Mouse (Mus musculus) limb, embryonic 11.5 days (tissue): ENCODE data around the gene Popdc2. TPM values are rescaled to one million over a fixed set of nuclear protein-coding genes. Genes with fewer than 3 reads are reported as not detected.

Experiments
- ATAC-seq: fragments of 200-750 bp; cut with Nextera tagmentation; 2 replicates; pipeline ENCODE4 v1.8.0; 2017; ENCODE audit warnings: low read depth; ENCODE audit not compliant: insufficient number of reproducible peaks, low FRiP score, low TSS enrichment
- DNase-seq: peaks from one replicate; pipeline ENCODE4 v3.0.0-alpha.2; 2015; ENCODE audit warnings: low spot score
- H3K27ac ChIP-seq: fragments of 300-500 bp; sonication (generic); replicated peaks from 2 replicates; pipeline ENCODE4 v1.5.1; 2014; ENCODE audit warnings: low read depth, mild to moderate bottlenecking, low read length
- H3K27me3 ChIP-seq: fragments of 300-500 bp; sonication (generic); 2 replicates; pipeline ENCODE4 v1.6.1; 2014; ENCODE audit warnings: mild to moderate bottlenecking, low read length, mixed read lengths; ENCODE audit not compliant: control insufficient read depth, insufficient read depth
- H3K36me3 ChIP-seq: fragments of 300-500 bp; sonication (generic); 2 replicates; pipeline ENCODE4 v1.6.1; 2014; ENCODE audit warnings: mild to moderate bottlenecking, low read length, moderate library complexity, mixed read lengths; ENCODE audit not compliant: control insufficient read depth, insufficient read depth
- H3K4me1 ChIP-seq: fragments of 300-500 bp; sonication (generic); 2 replicates; pipeline ENCODE4 v1.6.1; 2014; ENCODE audit warnings: low read length, mixed read lengths; ENCODE audit not compliant: control insufficient read depth, insufficient read depth
- H3K4me2 ChIP-seq: fragments of 300-500 bp; sonication (generic); 2 replicates; pipeline ENCODE4 v1.6.1; 2014; ENCODE audit warnings: low read depth, mild to moderate bottlenecking, moderate library complexity; ENCODE audit not compliant: severe bottlenecking
- H3K4me3 ChIP-seq: fragments of 300-500 bp; sonication (generic); 2 replicates; pipeline ENCODE4 v1.5.1; 2014; ENCODE audit warnings: low read depth, low read length
- H3K9ac ChIP-seq: fragments of 300-500 bp; sonication (generic); 2 replicates; pipeline ENCODE4 v1.6.1; 2014; ENCODE audit warnings: mild to moderate bottlenecking, low read length
- H3K9me3 ChIP-seq: fragments of 300-500 bp; sonication (generic); 2 replicates; pipeline ENCODE4 v1.6.1; 2016; ENCODE audit warnings: low read length; ENCODE audit not compliant: control insufficient read depth
- WGBS: fragments of 180-500 bp; shearing (Covaris S2); extraction: QIAGEN DNeasy Blood & Tissue Kit; methylation state at CpG from one replicate; pipeline ENCODE4 v1.1.7; 2014; 5-methylcytosine and 5-hydroxymethylcytosine counted together
- polyA plus RNA-seq: library from polyadenylated mRNA; unstranded; fragments of >200 nt; fragmentation: Nextera tagmentation; extraction: Ambion mirVana; gene quantifications from 2 replicates; pipeline ENCODE4 v1.2.1, GENCODE M21; 2014

Gene Popdc2
- polyA plus RNA-seq, 1 experiment from 2014 or later, result 1.8 TPM

DNA sequence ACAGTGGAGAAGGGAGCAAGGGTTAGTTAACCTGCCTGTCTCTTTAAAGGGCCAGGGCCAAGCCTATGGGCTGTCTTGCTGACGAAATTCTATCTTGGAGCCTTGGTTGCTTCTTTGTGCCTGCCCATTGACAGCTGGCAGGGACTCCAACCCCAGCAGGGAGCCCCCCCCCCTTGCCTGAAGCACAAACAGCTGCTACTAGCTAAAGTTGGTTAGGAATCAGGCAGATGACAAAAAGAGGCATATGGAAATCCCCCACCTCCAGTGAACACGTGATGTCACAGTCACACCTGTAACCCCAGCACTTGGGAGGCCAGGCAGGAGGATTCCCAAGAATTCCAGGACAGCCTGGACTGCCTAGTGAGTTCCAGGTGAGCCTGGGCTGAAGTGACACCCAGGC lies 1.7 kb upstream of the Popdc2 start:
- Histone ChIP-seq H3K36me3 (no peaks in the 10 kb centered on the region), H3K4me3 (no peak overlapping the region), H3K4me2 (no peak overlapping the region), H3K27ac (no peak overlapping the region), H3K9me3 (no peaks in the 10 kb centered on the region), H3K9ac (no peak overlapping the region), H3K27me3 (no peaks in the 10 kb centered on the region), H3K4me1 (peaks cover 8% of the 10 kb centered on the region; the same call in 1 of the 2 replicates)
- DNase-seq (no peak), ATAC-seq (no peak)
- 28% methylated on average over 2 of the region's 2 CpGs for WGBS

DNA sequence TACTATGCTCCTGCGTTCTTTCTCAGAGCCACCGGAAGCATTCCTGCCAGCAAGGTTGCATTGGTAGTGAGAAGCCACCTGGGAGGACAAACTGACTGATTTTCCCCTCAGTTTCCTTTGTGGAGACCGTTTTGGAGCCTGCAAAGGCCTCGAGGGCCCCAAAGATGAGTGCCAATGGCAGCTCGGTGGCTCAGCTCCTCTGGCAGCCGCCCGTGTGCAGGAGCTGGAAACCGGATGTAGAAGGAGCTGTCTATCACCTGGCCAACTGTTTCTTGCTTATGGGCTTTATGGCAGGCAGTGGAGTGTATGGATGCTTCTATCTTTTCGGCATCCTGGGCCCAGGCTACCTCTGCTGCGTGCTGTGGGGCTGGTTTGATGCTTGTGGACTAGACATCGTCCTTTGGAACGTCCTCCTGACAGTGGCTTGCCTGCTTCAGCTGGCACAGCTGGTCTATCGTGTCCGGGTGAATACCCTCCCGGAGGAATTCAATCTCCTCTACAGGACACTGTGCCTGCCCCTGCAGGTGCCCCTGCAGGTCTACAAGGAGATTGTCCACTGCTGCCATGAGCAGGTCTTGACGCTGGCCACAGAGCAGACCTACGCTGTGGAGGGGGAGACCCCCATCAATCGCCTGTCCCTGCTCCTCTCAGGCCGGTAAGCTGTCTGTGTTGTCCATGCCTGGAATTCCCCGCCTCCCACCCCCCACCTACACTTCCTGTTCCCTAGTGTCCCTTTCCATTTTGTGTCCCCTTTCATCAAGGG lies 665 bp downstream of the Popdc2 start:
- H3K4me1 ChIP-seq, result peaks cover 8% of the 10 kb centered on the region; the same call in 1 of the 2 replicates
- no peak overlapping the region for H3K4me3 ChIP-seq
- 75% methylated on average over 20 of the region's 20 CpGs for WGBS
- H3K27ac ChIP-seq, result no peak overlapping the region
- no peaks in the 10 kb centered on the region for H3K36me3 ChIP-seq
- no peak for ATAC-seq
- H3K9me3 ChIP-seq, result no peaks in the 10 kb centered on the region
- no peak for DNase-seq
- H3K27me3 ChIP-seq, result no peaks in the 10 kb centered on the region
- H3K9ac ChIP-seq, result no peak overlapping the region
- H3K4me2 ChIP-seq, result no peak overlapping the region

GRCm38 (mm10) chr16:38363256-38363595 lies 1.2 kb downstream of the Popdc2 start:
- peaks cover 8% of the 10 kb centered on the region; the same call in 1 of the 2 replicates for H3K4me1 ChIP-seq

GRCm38 (mm10) chr16:38363657-38364056 lies 1.6 kb downstream of the Popdc2 start:
- H3K36me3 ChIP-seq, result no peaks in the 10 kb centered on the region
- WGBS, result 89% methylated on average over 7 of the region's 7 CpGs
- ATAC-seq (no peak), DNase-seq (no peak)
- peaks cover 8% of the 10 kb centered on the region; the same call in 1 of the 2 replicates for H3K4me1 ChIP-seq
- H3K27ac ChIP-seq, result no peak overlapping the region
- no peak overlapping the region for H3K4me2 ChIP-seq
- H3K9me3 ChIP-seq, result no peaks in the 10 kb centered on the region
- H3K4me3 ChIP-seq, result no peak overlapping the region
- H3K27me3 ChIP-seq, result no peaks in the 10 kb centered on the region
- H3K9ac ChIP-seq, result no peak overlapping the region

More at GRCm38 (mm10) chr16:38363256-38363595, 1.2 kb downstream of the Popdc2 start:
- H3K27ac ChIP-seq, result no peak overlapping the region
- WGBS, result 81% methylated on average over 3 of the region's 3 CpGs
- no peak overlapping the region for H3K4me2 ChIP-seq
- no peaks in the 10 kb centered on the region for H3K27me3 ChIP-seq
- ATAC-seq (no peak), DNase-seq (no peak)
- no peak overlapping the region for H3K4me3 ChIP-seq
- H3K9me3 ChIP-seq, result no peaks in the 10 kb centered on the region
- no peaks in the 10 kb centered on the region for H3K36me3 ChIP-seq
- H3K9ac ChIP-seq, result no peak overlapping the region

GRCm38 (mm10) chr16:38365390-38365789 lies 3.4 kb downstream of the Popdc2 start:
- Histone ChIP-seq H3K9ac (no peak overlapping the region), H3K27ac (no peak overlapping the region), H3K4me2 (no peak overlapping the region), H3K27me3 (no peaks in the 10 kb centered on the region), H3K4me1 (peaks cover 8% of the 10 kb centered on the region; the same call in 1 of the 2 replicates), H3K36me3 (no peaks in the 10 kb centered on the region), H3K9me3 (no peaks in the 10 kb centered on the region), H3K4me3 (no peak overlapping the region)
- DNase-seq (no peak), ATAC-seq (no peak)
- WGBS, result 85% methylated on average over 10 of the region's 10 CpGs

DNA sequence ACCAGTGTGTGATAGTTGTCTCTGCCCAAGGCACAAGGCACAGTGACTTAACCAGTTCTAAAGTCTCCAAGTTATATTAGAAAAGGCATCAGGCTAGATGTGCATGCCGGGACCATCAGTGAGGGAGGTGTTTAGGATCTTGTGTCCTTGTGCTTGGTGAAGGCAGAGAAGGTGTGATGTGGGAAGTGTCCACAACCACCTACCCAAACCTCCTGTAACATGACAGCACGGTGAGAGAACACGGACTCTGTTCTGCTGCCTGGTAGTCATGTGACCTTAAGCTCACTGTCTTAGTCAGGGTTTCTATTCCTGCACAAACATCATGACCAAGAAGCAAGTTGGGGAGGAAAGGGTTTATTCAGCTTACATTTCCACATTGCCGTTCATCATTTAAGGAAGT lies 4.2 kb downstream of the Popdc2 start:
- no peaks in the 10 kb centered on the region for H3K36me3 ChIP-seq
- H3K4me1 ChIP-seq, result peaks cover 8% of the 10 kb centered on the region; the same call in 1 of the 2 replicates
- ATAC-seq, result no peak
- no peaks in the 10 kb centered on the region for H3K27me3 ChIP-seq
- H3K9ac ChIP-seq, result no peak overlapping the region
- no peaks in the 10 kb centered on the region for H3K9me3 ChIP-seq
- H3K4me3 ChIP-seq, result no peak overlapping the region
- 89% methylated on average over 4 of the region's 4 CpGs for WGBS
- no peak overlapping the region for H3K27ac ChIP-seq
- no peak for DNase-seq
- no peak overlapping the region for H3K4me2 ChIP-seq

DNA sequence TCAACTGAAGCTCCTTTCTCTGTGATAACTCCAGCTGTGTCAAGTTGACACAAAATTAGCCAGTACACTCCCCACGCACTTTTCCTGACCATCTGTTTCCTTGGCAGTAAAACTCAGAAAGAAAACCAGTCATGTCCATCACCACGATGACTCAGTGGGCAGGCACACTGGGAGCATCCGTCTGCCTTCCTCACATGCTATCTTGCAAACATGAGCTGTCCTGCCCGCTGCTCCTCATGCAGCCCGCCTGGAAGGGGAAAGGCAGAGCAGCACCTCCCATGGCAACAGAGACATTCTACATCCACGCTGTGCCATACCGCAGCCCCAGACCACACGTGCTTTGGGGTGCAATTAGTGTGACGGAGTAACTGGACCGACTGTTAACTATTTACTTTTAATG lies 6.3 kb downstream of the Popdc2 start:
- no peak for ATAC-seq
- no peak overlapping the region for H3K9ac ChIP-seq
- H3K4me3 ChIP-seq, result no peak overlapping the region
- no peaks in the 10 kb centered on the region for H3K36me3 ChIP-seq
- DNase-seq, result no peak
- no peaks in the 10 kb centered on the region for H3K9me3 ChIP-seq
- no peaks in the 10 kb centered on the region for H3K27me3 ChIP-seq
- 44% methylated on average over 10 of the region's 10 CpGs for WGBS
- H3K27ac ChIP-seq, result no peak overlapping the region
- H3K4me2 ChIP-seq, result no peak overlapping the region
- H3K4me1 ChIP-seq, result no peaks in the 10 kb centered on the region

DNA sequence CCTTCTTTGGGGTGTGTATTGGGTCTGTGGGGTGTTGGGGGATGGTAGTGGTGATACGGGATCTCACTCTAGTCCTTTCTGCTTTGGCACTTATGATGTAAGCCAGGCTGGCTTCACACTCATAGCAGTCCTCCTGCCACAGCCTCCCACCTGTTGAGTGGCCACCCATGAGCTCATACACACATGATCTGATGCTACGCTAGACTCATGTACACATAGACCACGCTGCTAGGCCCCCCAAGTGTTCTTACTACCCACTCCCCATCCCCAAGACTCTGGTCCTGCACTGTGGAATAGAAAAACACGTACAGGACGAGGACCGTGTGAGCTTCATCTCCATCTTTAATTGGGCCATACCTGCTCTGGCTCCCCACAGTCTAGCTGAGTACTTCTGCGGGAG lies 7.0 kb downstream of the Popdc2 start:
- no peak overlapping the region for H3K4me2 ChIP-seq
- no peaks in the 10 kb centered on the region for H3K27me3 ChIP-seq
- H3K36me3 ChIP-seq, result no peaks in the 10 kb centered on the region
- no peak overlapping the region for H3K9ac ChIP-seq
- ATAC-seq (no peak), DNase-seq (no peak)
- no peaks in the 10 kb centered on the region for H3K9me3 ChIP-seq
- H3K4me3 ChIP-seq, result no peak overlapping the region
- H3K4me1 ChIP-seq, result no peaks in the 10 kb centered on the region
- no peak overlapping the region for H3K27ac ChIP-seq
- WGBS, result 77% methylated on average over 7 of the region's 7 CpGs

GRCm38 (mm10) chr16:38369431-38369830 lies 7.4 kb downstream of the Popdc2 start:
- H3K4me1 ChIP-seq, result no peaks in the 10 kb centered on the region
- no peak overlapping the region for H3K27ac ChIP-seq
- no peaks in the 10 kb centered on the region for H3K9me3 ChIP-seq
- no peaks in the 10 kb centered on the region for H3K27me3 ChIP-seq
- H3K9ac ChIP-seq, result no peak overlapping the region
- 88% methylated on average over 8 of the region's 8 CpGs for WGBS
- H3K4me3 ChIP-seq, result no peak overlapping the region
- DNase-seq (no peak), ATAC-seq (no peak)
- no peaks in the 10 kb centered on the region for H3K36me3 ChIP-seq
- H3K4me2 ChIP-seq, result no peak overlapping the region
